Mouse (Mus musculus): ENCODE results near the gene Clcn6.
"Not testable (repeated sequence)": the region's sequence is repeated elsewhere in the genome, so short reads cannot be mapped to it uniquely, and the experiment has no call there.

Clcn6 gene

GRCm38 (mm10) chr4:148065702-148066400 is 27.2 kb upstream of the Clcn6 start:
- no peak for DNase-seq (ENCODE audit: low spot score)

- no peak for DNase-seq (ENCODE audit: low spot score)
Observed at GRCm38 (mm10) chr4:148061086-148061480, 22.5 kb upstream of the Clcn6 start.

DNA sequence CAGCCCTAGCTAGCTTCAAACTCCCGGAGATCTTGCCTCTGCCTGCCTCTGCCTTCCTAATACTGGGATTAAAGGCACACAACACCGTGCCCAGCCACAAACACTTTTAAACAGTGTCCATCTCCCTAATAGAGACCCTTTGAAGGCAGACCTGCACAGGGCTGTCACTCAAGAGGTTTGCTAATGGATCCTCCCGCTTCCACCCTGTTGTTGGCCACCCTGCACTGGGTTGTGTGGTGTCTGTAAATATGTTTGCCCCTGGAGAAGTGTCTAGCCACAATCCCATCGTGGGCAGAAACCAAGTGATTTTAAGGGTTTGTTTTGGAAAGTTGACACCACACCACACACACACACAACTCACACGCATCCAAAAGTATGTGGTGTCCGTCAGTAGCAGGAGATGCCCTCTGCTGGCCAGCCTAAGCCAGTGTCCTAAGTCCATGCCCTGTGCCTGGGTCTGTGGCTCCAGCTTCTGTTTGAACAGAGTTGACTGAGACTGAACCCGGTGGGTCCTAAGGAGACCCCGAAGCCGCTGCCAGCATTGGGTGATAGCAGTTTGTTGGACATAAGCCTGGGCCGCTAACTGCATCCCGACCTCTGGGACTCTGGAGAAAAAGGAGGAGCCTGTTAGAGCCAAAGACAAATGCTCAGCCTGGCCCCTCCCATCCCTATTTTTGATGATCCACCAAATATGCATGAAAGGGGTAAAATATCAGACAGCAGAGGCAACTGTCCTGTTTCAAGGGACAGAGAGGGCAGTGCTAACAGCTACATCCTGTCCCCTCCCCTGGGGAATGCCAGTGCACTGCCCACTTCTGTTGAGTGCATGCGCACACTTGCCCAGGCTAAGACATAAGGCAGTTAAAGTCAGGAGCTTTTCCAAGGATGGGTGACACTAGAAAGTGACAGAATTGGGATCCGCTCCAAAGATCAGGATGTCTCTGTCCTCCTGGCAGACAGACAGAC is 21.8 kb upstream of the Clcn6 start:
- DNase-seq (ENCODE audit: low spot score), result no peak

DNA sequence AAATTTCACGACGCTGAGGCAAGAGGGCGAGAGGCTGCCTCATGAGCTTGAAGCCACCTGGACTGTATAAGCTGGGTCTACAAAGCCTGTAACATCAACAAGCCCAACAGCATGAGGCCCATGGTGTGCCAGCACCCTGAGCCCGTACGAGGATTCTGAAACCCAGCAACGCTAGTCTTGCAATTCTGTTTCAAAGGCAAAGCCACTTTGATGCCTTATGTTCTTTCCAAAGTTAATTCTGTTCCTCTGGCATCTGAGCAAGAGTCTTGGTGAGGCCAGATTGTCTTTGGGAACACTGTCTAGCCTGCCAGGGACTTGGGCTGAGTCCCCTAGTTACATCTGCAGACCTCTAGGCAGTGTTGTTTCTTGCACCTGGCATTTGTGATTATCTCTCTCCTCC is 20.4 kb upstream of the Clcn6 start:
- DNase-seq (ENCODE audit: low spot score), result no peak

GRCm38 (mm10) chr4:148058218-148058819 is 19.7 kb upstream of the Clcn6 start:
- DNase-seq (ENCODE audit: low spot score), result no peak

DNA sequence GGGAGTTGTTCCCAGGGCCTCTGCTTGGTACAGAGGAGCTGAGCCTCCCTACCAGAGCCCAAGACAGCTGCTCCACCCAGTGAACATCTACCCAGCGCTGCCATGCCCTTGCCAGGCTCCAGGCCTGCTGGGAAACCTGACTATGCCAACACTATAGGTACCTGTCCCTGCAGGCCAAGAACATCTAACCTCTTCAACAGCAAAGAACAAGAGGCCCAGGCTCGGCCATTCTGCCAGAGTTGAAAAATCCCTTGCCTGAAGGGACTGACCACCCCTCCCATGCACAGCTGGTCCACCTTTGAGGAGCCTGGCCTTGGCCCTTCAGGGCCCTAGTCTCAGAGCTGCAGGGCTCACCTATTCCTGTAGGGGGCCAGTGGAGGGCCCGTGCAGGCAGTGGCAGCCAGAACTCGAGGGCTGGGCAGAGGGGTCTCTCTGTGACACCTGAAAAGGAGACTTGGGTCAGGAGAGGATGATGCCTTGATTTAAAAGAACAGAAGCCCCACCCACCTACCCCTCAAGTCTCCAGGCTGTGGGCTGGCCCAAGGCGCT is 19.1 kb upstream of the Clcn6 start:
- DNase-seq (ENCODE audit: low spot score), result no peak

GRCm38 (mm10) chr4:148056801-148057200 is 18.2 kb upstream of the Clcn6 start:
- no peak for DNase-seq (ENCODE audit: low spot score)

DNA sequence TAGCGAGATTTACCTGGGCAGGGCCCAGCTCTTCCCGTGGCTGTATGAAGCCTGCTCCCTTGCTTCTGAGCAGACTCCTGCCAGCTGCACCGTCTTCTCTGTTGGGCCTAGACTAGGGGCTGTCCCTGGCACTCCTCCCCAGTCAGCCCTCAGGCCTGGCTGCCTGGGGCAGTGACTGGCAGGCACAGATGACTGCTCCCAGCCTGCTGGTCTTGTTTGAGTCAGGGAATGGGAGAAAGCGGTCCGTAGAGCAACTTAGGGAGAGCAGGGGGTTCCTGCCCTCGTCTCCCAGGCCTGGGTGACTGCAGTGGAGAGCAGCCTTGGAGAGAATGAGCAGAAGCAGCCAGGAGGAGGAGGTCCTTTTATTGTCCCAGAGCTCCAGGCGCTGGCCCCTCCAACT is 17.6 kb upstream of the Clcn6 start:
- no peak for DNase-seq (ENCODE audit: low spot score)

- DNase-seq (ENCODE audit: low spot score), result no peak
Observed at GRCm38 (mm10) chr4:148054961-148055695, 16.5 kb upstream of the Clcn6 start.

DNA sequence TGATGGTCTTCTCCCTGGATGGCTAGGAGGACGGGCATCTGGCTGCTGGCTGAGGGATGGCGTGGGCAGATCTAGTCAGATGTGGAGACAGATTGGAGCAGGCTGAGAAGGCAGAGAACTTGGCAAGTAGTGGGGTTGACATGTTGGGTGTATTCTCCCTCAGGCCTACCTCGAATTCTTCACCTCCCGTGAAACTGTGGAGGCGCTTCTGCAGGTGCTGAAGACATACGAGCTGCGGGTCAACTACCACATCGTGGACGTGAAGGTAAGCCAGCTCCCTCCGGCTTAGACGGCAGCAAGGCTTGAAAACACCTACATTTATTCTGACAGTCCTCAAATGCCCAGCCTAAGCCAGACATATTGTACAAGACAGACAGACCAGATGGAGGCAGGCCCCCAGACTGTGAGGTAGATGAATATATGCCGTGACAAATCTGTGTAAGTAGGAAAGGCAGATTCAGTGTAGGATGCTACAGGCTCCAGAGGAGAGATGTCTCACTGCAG is 14.8 kb upstream of the Clcn6 start:
- DNase-seq (ENCODE audit: low spot score), result no peak

GRCm38 (mm10) chr4:148052976-148053375 is 14.4 kb upstream of the Clcn6 start:
- DNase-seq (ENCODE audit: low spot score), result no peak

GRCm38 (mm10) chr4:148051886-148052285 is 13.3 kb upstream of the Clcn6 start:
- no peak for DNase-seq (ENCODE audit: low spot score)

DNA sequence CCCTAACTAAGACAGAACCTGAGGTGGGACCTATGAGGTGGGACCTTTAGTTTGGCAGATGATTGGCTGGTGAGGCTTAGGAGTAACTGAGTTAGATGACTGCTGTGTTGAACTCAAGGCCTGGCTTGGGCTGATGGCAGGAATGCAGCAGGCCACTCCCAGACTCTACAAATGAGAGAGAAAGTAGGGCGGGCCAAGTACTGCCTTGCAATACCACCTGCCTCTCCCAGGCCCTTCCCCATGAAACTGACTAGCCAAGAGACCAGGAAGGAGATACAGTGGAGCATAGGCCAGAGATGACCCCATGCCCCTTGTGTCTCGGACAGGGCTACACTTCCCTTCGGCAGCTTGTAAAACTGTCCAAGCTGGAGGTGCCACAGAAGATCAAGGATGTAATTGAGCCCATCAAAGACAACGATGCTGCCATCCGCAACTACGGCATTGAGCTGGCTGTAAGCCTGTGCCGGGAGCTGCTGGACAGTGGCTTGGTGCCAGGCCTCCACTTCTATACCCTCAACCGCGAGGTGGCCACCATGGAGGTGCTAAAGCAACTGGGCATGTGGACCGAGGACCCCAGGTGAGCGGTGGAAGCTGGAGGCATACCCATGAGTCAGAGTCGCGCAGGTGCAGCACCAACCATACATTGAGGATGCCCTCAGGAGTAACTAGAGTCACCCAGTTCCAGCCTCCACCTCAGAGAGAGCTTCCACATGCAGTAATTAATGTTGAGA is 12.6 kb upstream of the Clcn6 start:
- no peak for DNase-seq (ENCODE audit: low spot score)

DNA sequence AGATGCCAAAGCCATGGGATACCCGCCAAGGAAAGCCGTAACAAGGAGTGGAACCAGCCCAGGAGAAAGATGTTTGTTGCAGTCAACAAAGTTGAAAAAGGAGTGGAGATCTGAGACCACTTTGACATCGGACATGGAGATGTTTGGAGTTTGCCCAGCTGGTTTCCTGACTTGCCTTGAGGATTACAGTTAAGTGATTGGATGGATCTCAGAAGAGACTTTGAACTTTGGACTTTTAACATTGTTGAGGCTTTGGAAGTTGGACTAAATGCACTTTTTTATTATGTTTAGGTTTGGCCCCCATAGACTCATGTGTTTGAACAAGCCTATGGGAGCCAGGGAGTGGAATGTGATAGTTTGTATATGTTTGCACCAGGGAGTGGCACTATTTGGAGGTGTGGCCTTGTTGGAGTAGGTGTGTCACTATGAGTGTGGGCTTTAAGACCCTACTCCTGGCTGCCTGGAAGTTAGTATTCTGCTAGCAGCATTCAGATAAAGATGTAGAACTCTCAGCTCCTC is 11.8 kb upstream of the Clcn6 start:
- DNase-seq (ENCODE audit: low spot score), result not testable (repeated sequence)

GRCm38 (mm10) chr4:148046450-148047031 is 7.9 kb upstream of the Clcn6 start:
- DNase-seq (ENCODE audit: low spot score), result no peak

DNA sequence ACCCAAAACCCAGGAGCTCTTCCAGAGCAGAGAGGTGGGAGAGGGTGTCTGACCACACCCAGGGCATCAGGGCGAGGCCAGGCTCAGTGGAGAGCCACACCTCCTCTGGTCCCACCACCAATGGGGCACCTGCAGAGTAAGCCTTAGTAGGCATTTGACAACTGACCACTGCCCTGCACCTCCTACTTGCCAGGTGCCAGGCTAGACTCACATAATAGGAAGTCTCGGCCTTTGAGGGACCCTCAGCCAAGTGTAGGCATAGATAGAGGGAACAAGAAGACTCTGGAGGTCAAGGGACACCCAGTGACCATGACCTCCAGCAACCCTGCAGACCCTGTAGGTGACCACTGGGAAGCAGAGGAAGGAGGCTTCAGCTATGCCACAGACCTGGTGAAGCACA is 5.5 kb upstream of the Clcn6 start:
- DNase-seq (ENCODE audit: low spot score), result no peak

- DNase-seq (ENCODE audit: low spot score), result not testable (repeated sequence)
Observed at GRCm38 (mm10) chr4:148043327-148043726, 4.7 kb upstream of the Clcn6 start.

- DNase-seq (ENCODE audit: low spot score), result no peak
Observed at GRCm38 (mm10) chr4:148041611-148042191, 3.1 kb upstream of the Clcn6 start.

DNA sequence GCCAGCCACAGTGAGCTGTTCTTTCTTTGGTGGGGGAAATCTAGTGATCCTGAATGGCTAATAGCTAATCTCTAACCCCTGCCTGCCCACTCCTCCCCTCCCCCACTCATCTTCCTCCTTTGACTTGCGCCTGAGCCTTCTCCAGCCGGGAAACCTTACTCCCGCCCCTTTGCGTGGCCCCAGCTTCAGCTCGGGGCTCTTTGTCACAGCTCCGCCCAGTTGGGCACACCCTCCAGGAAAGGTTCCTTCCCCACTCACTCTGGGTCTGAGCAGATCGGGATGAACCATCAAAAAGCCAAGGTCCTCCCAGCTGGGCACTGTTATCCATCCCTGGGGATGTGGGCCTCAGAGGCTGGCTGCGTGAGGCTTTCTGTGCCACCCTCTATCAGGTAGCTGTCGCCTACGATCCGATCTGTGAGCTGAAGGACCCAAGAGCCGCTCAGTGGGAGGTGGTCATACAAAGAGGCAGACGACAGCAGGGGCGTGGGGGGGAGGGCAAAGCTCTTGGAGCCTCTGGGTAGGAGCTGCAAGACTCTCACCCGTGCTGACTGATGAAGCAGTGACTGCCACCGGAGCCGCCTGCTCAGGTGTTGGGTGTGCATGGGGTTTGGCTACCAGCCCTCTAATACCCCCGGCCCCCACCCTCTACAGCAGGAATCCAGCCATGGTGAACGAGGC is 2.5 kb upstream of the Clcn6 start:
- no peak for DNase-seq (ENCODE audit: low spot score)

Measured in spleen, adult 12 weeks (tissue).